Mouse (Mus musculus): ENCODE measurements around the gene Rps29. TPM values are rescaled to one million over a fixed set of nuclear protein-coding genes. Genes with fewer than 3 reads are reported as not detected.

The Rps29 gene
- polyA plus RNA-seq, 1 experiment from 2014 or later = 1,720 TPM

DNA sequence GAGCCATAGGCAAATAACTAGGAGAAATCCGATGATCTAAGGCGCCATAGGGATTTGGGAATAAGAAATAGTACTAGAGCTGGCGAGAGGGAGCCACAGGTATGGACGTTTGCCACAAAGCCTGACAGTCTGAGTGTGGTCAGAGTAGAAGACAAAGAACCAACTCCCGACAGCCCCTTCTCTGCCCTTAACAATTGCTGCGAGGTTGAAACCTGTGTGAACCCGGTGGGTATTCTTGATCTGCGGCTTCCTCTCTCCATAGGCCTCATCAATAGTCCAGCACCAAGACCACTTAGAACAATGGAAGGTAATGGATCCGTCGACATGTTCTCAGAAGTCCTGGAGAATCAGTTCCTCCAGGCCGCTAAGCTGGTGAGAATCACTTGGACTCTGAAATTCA, 36.2 kb downstream of the Rps29 start:
- 87% methylated on average over 11 of the region's 11 CpGs for WGBS
- no peak for ATAC-seq (ENCODE audit: insufficient read depth, low FRiP score, low read depth)
- no peaks in the 10 kb centered on the region for H3K36me3 ChIP-seq
- no peaks in the 10 kb centered on the region for H3K27me3 ChIP-seq (replicated peaks)
- H3K9ac ChIP-seq = no peak overlapping the region
- no peak overlapping the region for H3K4me3 ChIP-seq (replicated peaks)
- H3K9me3 ChIP-seq = no peaks in the 10 kb centered on the region
- H3K27ac ChIP-seq = no peak overlapping the region
- H3K4me1 ChIP-seq = no peaks in the 10 kb centered on the region
- no peak overlapping the region for H3K4me2 ChIP-seq

DNA sequence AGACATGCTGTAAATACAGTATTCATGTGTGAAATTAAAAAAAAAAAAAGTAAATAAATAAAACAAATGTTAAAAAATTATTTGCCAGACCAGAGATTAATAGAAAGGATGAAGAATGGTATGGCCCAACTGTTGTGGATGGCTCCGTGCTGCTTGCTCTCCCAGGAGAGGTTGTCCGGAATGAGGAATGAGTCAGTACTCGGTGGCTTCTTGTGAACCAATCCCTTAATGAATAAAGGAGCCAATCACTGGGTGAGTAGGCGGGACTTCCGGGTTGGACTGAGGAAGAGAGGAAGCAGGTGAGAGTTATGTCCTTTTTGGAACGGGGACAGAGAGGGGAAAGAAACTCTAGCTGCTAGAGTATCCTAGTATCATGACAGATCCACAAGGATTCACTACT, 39.1 kb downstream of the Rps29 start:
- no peak for ATAC-seq (ENCODE audit: insufficient read depth, low FRiP score, low read depth)
- Histone ChIP-seq H3K9ac (no peak overlapping the region), H3K27me3 (replicated peaks) (no peaks in the 10 kb centered on the region), H3K4me3 (replicated peaks) (no peak overlapping the region), H3K4me2 (no peak overlapping the region), H3K4me1 (no peaks in the 10 kb centered on the region), H3K9me3 (no peaks in the 10 kb centered on the region), H3K36me3 (no peaks in the 10 kb centered on the region), H3K27ac (no peak overlapping the region)
- WGBS = 81% methylated on average over 6 of the region's 6 CpGs

Small RNA genes lying within 50 kb of the gene (microRNA-seq; reads per million reads assigned to microRNA genes)
- gene Gm47287 = not detected
- not detected for gene Gm47295

Other genes starting within 250 kb of the Rps29 start
- 19.3 and 19.9 TPM in 2 replicates for gene Lrr1, start 9.6 kb upstream of the Rps29 start, polyA plus RNA-seq (2015; fragmentation: Nextera tagmentation; extraction: Ambion mirVana)
- 720 and 730 TPM in 2 replicates for gene Rpl36al, start 24.9 kb upstream of the Rps29 start, polyA plus RNA-seq (2015; fragmentation: Nextera tagmentation; extraction: Ambion mirVana)
- gene Mgat2, start 25.0 kb upstream of the Rps29 start, polyA plus RNA-seq (2015; fragmentation: Nextera tagmentation; extraction: Ambion mirVana) = 63.6 and 67.4 TPM in 2 replicates
- gene Gm49383, start 37.9 kb upstream of the Rps29 start, polyA plus RNA-seq (2015; fragmentation: Nextera tagmentation; extraction: Ambion mirVana) = 26.4 and 28.3 TPM in 2 replicates
- gene Dnaaf2, start 39.2 kb upstream of the Rps29 start, polyA plus RNA-seq (2015; fragmentation: Nextera tagmentation; extraction: Ambion mirVana) = 9.9 and 10.0 TPM in 2 replicates
- 21.5 and 25.9 TPM in 2 replicates for gene Gm49384, start 45.1 kb upstream of the Rps29 start, polyA plus RNA-seq (2015; fragmentation: Nextera tagmentation; extraction: Ambion mirVana)
- 24.3 and 27.1 TPM in 2 replicates for gene Pole2, start 69.0 kb upstream of the Rps29 start, polyA plus RNA-seq (2015; fragmentation: Nextera tagmentation; extraction: Ambion mirVana)
- 9.0 and 9.2 TPM in 2 replicates for gene Klhdc1, start 82.0 kb upstream of the Rps29 start, polyA plus RNA-seq (2015; fragmentation: Nextera tagmentation; extraction: Ambion mirVana)
- 110 and 119 TPM in 2 replicates for gene Klhdc2, start 137.5 kb upstream of the Rps29 start, polyA plus RNA-seq (2015; fragmentation: Nextera tagmentation; extraction: Ambion mirVana)
- gene Nemf, start 198.0 kb upstream of the Rps29 start, polyA plus RNA-seq (2015; fragmentation: Nextera tagmentation; extraction: Ambion mirVana) = 90.4 and 92.1 TPM in 2 replicates
- 59.4 and 63.7 TPM in 2 replicates for gene Arf6, start 213.0 kb upstream of the Rps29 start, polyA plus RNA-seq (2015; fragmentation: Nextera tagmentation; extraction: Ambion mirVana)
- 2.3 TPM in 2 replicates for gene Gm9887, start 213.3 kb upstream of the Rps29 start, polyA plus RNA-seq (2015; fragmentation: Nextera tagmentation; extraction: Ambion mirVana)

All from stomach, embryonic 15.5 days (tissue).